Mouse (Mus musculus) mouse embryonic stem cell (cell line): ENCODE data around the gene Aknad1.

Source experiments
- in situ Hi-C, 2 experiments: fragments of 300-500 bp; cut with MboI; formaldehyde crosslinking; loops; 1 replicate in 1 of 2; 3 replicates in 1 of 2; pipeline ENCODE4 v1.14.3; 2019 to 2020; ENCODE audit warnings: low sequenced_read_pairs in 2 of 2, low pct_unique_long_range_greater_than_20kb in 1 of 2, mixed read lengths in 1 of 2; ENCODE audit not compliant: unreplicated experiment in 1 of 2

Gene Aknad1

DNA sequence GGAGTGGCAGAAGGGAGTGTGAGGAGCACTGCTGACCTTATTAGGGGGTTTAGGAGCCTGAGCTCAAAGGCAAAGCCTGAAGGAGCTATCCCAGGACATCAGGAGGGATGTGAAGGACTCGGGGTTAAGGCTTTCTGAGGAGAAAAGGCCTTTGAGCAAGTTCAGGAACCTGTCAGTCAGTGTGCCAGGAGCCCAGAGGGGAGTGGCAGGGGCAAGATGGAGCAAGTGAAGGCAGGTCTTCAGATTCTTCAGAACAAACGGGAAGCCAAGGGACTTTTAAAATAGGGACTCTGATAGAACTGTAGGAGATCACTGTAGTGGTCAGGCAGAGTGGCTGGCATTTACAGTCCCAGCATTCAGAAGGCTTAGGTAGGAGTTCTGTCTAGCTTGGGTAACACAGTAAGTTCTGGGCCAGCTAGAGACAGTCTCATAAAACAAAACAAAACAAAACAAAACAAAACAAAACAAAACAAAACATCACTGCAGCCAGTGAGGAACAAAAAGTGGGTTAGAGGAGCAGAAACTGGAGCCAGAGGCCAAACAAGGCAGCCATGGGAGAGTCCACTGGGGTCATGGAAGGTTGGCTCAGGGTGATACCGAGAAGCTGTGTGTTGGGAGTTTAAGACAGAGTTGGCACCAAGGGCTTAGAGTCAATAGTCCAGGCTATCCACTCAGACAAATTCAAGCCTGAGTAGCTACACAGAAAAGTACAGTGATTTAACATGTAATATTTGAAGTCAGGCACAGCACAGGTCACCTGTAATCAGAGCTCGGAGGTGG is 39.5 kb downstream of the Aknad1 start:
- in situ Hi-C loops = no loop called here

- in situ Hi-C loops = no loop called here
Measured at GRCm38 (mm10) chr3:108781238-108781883, 41.9 kb downstream of the Aknad1 start.

DNA sequence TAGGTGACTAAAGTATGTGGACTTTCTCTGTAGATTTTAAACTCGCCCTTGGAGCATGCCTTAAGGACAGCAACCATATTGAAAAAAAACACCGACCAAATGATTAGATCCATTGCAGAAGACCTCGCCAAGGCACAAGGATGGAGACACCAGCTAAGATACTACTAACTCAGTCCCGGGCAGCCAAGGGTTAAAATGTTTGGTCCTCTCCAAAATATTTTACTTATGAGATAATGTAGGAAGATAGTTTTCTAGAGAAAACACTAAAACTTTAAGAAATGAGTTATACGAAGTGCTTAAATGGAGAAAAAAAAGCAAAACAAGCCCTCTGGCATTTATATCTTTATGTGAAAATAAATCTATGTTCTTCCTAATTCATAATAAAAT is 42.4 kb downstream of the Aknad1 start:
- in situ Hi-C loops = no loop called here

DNA sequence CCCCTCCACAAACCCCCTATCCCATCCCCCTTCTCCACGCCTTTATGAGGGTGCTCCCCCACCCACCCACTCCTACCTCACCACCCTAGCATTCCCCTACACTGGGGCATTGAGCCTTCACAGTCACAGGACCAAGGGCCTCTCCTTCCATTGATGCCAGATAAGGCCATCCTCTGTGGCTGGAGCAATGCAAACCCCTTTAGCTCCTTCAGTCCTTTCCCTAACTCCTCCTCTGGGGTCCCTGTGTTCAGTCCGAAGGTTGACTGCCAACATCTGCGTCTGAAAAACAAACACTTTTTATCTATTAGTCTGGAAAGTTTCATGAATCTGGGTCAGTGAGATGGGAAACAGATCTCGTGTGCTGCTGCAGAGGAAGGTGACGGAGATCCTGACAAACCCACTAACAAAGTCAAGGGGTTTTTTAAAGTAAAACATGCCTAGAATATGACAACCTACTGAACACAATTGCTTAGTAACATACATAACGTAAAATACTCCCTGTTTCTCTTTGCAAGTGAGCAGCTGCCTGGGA is 43.0 kb downstream of the Aknad1 start:
- in situ Hi-C loops = no loop called here

DNA sequence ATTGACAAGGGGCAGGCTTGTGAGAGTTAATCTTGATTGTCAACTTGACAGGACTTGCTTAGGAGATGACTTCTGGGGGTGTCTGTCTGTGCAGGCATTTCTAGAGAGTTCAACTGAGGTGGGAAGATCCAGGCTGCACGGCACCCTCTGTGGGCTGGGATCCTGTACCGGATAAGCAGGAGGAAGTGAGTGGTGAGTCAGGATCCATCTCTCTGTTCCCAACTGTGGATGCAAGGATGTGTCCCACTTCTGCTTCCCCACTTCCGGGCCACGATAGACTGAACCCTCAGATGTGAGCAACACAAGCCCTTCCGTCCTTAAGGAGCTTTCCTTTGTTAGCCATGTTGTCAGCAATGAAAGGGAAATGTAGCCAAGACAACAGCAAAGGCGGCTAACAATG is 47.1 kb downstream of the Aknad1 start:
- in situ Hi-C loops = no loop called here

DNA sequence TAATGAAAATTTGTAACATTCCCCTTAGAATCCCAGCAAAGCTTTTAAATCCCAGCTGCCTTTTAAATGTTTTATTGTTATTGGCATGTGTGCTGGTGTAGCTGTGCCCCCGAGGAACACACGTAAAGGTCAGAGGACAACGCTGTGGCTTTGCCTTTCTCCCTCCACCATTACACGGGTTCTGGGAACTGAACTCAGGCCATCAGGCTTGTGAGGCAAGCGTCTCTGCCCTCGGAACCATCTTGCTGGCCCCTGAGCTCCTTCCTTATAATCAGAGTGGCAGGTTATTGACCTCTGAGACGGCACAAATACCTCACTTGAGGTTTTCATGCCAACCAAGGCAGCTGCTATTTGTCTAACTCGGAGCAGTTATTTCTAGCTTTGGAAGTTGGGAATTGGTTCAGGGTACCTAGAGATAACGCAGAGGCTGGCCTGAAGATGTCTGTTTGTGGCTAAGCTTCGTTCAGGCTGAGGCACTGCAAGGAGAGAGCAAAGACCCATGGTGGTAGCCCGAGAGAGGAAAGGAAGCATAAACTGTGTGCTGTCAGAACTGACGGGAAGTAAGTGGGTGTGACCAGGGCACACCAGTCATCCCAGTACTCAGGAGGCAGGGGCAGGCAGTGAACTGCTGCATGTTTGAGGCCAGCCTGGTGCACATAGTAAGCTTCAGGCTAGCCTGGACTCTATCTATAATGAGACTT is 48.4 kb downstream of the Aknad1 start:
- in situ Hi-C loops = no loop called here

- in situ Hi-C loops = no loop called here
Measured at GRCm38 (mm10) chr3:108788455-108788794, 49.0 kb downstream of the Aknad1 start.

- in situ Hi-C loops = no loop called here
Measured at GRCm38 (mm10) chr3:108789299-108789698, 49.8 kb downstream of the Aknad1 start.

- in situ Hi-C loops = no loop called here
Measured at GRCm38 (mm10) chr3:108790499-108790898, 51.0 kb downstream of the Aknad1 start.

GRCm38 (mm10) chr3:108791054-108791706 is 51.7 kb downstream of the Aknad1 start:
- in situ Hi-C loops = no loop called here

GRCm38 (mm10) chr3:108792420-108792819 is 53.0 kb downstream of the Aknad1 start:
- in situ Hi-C loops = no loop called here

DNA sequence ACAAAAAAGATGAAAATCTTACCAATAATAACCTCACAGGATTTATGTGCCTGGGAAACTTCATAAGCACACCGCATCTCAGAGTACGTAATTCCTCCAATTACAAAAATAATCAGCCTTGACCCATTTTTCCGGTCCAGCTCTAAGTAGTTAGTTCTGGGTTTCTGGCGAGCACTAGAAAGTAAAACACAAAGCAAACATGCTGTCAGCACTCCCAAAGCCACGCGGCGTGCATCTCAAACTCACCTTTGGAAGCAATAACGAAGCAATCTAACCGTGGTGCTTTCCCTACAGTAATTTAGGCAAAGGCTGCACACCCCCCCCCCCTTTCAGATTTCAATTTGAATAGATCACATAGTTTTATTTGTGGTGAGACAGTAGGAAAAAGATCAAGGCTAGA is 55.3 kb downstream of the Aknad1 start:
- in situ Hi-C loops = no loop called here

GRCm38 (mm10) chr3:108795554-108796299 is 56.3 kb downstream of the Aknad1 start:
- in situ Hi-C loops = no loop called here

DNA sequence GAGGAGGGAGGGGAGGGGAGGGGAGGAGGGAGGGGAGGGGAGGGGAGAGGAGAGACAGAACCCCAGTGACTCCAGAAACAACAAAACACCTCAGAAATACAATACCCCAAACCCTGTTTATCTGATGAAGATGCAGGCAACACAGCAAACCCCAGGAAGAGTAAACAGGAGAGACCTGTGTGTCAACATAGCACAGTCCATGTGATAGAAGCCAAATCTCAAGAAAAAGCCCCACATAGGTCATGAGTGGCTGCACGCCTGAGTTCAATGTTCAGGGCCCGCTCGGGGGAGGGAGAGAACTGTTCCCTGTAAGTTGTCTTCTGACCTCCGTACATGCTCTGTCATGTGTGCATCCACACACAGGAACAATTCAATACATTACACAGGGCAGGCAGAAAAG is 56.9 kb downstream of the Aknad1 start:
- in situ Hi-C loops = no loop called here

DNA sequence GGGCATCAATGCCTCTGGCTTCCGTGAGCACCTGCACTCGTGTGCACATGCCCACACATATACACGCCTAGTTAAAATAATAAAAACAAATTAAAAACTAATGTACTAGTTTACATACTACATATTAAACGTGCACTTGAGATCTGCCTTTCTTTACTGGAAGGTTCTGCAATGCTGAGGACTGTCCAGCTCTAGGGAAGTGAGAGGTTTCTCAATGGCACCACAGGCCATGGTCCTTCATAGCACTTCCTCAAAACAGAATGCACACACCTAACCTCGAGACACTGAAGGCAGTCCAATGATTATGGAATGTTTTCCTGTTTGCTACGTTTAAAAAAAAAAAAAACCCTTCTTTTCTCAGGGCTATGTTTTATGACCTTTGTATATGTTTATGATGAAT is 58.3 kb downstream of the Aknad1 start:
- in situ Hi-C loops = no loop called here

- in situ Hi-C loops = no loop called here
Measured at GRCm38 (mm10) chr3:108798375-108798774, 58.9 kb downstream of the Aknad1 start.

DNA sequence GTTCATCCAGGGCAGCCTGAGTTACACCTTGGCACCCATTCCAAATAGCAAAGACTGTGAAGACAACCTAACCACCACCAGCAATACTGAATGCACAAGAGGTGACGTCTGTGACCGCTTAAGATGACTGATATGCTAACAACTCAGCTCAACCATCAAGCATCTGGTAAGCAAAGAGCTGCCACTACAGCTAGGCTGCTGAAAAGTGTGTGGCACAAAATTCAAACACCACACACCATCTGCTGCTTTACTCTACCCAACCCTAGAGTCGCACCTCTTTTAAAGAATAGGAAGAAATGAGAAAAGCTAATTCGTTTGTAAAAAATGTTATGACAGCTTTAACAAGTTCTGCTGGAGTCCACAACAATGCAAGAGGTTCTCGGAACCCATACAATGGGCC is 66.2 kb downstream of the Aknad1 start:
- in situ Hi-C loops = no loop called here

DNA sequence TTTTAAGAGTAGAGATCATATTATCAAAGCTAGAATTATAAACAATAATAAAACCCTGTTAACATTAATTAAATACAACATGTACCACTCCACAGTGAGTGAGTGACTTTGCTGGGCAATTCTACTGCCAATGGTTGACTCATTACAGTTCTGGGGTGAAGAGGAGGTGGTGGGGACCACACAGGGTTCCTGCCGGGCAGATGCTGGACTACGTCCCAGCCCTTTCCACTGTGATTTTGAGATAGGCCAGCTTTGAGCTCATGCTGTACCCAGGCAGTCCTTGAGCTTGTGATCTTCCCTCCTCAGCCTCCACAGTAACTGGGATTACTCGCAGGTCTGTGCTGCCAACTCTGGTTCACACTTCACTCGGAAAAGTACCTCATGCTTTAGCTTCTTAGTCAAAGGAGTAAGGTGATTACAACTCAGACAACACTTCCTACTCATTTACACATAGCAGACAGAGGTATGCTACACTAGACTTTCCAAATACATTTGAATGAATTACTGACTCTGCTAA is 71.3 kb downstream of the Aknad1 start:
- in situ Hi-C loops = no loop called here
